Mouse (Mus musculus) heart, embryonic 11.5 days (tissue): ENCODE results near the gene Trip10. TPM values are rescaled to one million over a fixed set of nuclear protein-coding genes. Genes with fewer than 3 reads are reported as not detected.

Experiments used
- ATAC-seq: fragments of 200-750 bp; cut with Nextera tagmentation; replicated peaks from 2 replicates; pipeline ENCODE4 v1.8.0; 2017; ENCODE audit warnings: moderate library complexity; ENCODE audit not compliant: insufficient number of reproducible peaks, low FRiP score, low TSS enrichment
- H3K27ac ChIP-seq: fragments of 300-500 bp; sonication (generic); 2 replicates; pipeline ENCODE4 v1.5.1; 2014; ENCODE audit warnings: mild to moderate bottlenecking, low read depth, low read length
- H3K27me3 ChIP-seq: fragments of 300-500 bp; sonication (generic); 2 replicates; pipeline ENCODE4 v1.6.1; 2014; ENCODE audit warnings: mild to moderate bottlenecking, low read length, mixed read lengths; ENCODE audit not compliant: control insufficient read depth, insufficient read depth
- H3K36me3 ChIP-seq: fragments of 300-500 bp; sonication (generic); 2 replicates; pipeline ENCODE4 v1.6.1; 2014; ENCODE audit warnings: mild to moderate bottlenecking, low read length, moderate library complexity, mixed read lengths; ENCODE audit not compliant: control insufficient read depth, insufficient read depth
- H3K4me1 ChIP-seq: fragments of 300-500 bp; sonication (generic); 2 replicates; pipeline ENCODE4 v1.6.1; 2014; ENCODE audit warnings: low read length; ENCODE audit not compliant: control insufficient read depth, insufficient read depth
- H3K4me2 ChIP-seq: fragments of 300-500 bp; sonication (generic); 2 replicates; pipeline ENCODE4 v1.6.1; 2014; ENCODE audit warnings: mild to moderate bottlenecking, moderate library complexity
- H3K4me3 ChIP-seq: fragments of 300-500 bp; sonication (generic); 2 replicates; pipeline ENCODE4 v1.5.1; 2014; ENCODE audit warnings: low read depth, low read length
- H3K9ac ChIP-seq: fragments of 300-500 bp; sonication (generic); 2 replicates; pipeline ENCODE4 v1.6.1; 2014; ENCODE audit warnings: mild to moderate bottlenecking, low read depth, low read length, moderate library complexity
- H3K9me3 ChIP-seq: fragments of 300-500 bp; sonication (generic); replicated peaks from 2 replicates; pipeline ENCODE4 v1.6.1; 2016; ENCODE audit warnings: low read length; ENCODE audit not compliant: control insufficient read depth
- WGBS: fragments of 180-500 bp; shearing (Covaris S2); extraction: QIAGEN DNeasy Blood & Tissue Kit; methylation state at CpG from one replicate; pipeline ENCODE4 v1.1.7; 2014; ENCODE audit not compliant: insufficient replicate concordance; 5-methylcytosine and 5-hydroxymethylcytosine counted together
- polyA plus RNA-seq: library from polyadenylated mRNA; unstranded; fragments of >200 nt; fragmentation: Nextera tagmentation; extraction: Ambion mirVana; gene quantifications from 2 replicates; pipeline ENCODE4 v1.2.1, GENCODE M21; 2014

Trip10 gene
- polyA plus RNA-seq, 1 experiment from 2014 or later: 35.1 TPM

DNA sequence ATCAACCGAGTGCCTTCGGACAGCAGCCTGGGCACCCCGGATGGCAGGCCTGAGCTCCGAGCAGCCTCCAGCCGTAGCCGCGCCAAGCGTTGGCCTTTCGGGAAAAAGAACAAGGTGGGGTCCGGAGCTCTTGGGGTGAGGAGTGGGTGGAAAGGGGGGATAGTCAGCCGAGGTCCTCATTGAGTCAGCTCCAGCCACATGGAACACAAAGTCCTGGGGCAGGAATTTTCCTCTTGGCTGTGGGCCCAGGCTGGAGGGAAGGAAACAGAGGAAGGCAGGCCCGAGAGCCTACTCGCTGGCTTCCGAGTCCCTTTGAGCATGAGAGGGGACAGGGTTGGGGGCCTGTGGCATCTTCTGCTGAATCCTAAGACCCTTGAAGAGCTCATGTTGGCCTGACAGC, 6.1 kb downstream of the Trip10 start:
- no peak overlapping the region for H3K4me2 ChIP-seq
- no peak overlapping the region for H3K4me3 ChIP-seq
- H3K27ac ChIP-seq: no peak overlapping the region
- 89% methylated on average over 14 of the region's 14 CpGs for WGBS
- peaks cover 34% of the 10 kb centered on the region for H3K36me3 ChIP-seq
- no peaks in the 10 kb centered on the region for H3K27me3 ChIP-seq
- H3K9ac ChIP-seq: no peak overlapping the region
- no peaks in the 10 kb centered on the region for H3K9me3 ChIP-seq
- no peak for ATAC-seq
- no peaks in the 10 kb centered on the region for H3K4me1 ChIP-seq

DNA sequence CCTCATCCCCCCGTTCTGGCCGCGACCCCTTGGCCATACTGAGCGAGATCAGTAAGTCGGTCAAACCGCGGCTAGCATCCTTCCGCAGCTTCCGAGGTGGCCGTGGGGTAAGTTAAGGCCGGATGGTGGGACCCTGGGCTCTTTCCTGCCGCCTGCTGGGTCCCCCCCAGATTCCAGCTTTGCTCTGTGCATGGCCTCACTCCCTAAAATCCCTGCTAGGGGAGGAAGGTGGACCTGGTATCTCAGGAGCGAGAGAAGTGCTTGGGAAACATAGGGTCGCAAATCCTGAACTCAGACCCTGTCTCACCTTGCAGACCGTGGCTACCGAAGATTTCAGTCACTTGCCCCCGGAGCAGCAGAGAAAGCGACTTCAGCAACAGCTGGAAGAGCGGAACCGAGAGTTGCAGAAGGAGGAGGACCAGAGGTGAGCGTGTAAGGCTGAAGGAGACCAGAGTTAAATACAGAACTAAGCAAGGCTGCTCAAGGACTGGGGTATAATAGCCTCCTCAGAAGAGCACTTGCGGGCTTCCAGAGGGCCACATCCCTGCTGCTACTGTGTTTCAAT, 7.7 kb downstream of the Trip10 start:
- no peak for ATAC-seq
- Histone ChIP-seq H3K27ac (no peak overlapping the region), H3K4me1 (no peaks in the 10 kb centered on the region), H3K4me2 (no peak overlapping the region), H3K9me3 (no peaks in the 10 kb centered on the region), H3K4me3 (no peak overlapping the region), H3K27me3 (no peaks in the 10 kb centered on the region), H3K36me3 (peaks cover 40% of the 10 kb centered on the region), H3K9ac (no peak overlapping the region)
- 93% methylated on average over 22 of the region's 22 CpGs for WGBS

DNA sequence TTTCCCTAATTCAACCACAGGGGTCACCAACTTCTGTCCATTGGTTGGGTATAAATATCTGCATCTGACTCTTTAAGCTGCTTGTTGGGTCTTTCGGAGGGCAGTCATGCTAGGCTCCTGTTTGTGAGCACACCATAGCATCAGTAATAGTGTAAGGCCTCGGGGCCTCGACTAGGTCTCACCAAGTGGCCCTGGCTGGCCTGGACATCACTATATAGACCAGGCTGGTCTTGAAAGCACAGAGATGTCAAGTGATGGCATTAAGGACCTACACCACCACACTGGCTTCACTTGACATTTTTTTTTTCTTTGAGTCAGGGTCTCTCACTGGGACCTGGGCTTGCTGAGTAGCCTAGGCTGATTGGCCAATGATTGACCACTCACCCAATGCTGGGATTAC, 8.9 kb downstream of the Trip10 start:
- Histone ChIP-seq H3K4me3 (no peak overlapping the region), H3K27me3 (no peaks in the 10 kb centered on the region), H3K9me3 (no peaks in the 10 kb centered on the region), H3K27ac (no peak overlapping the region), H3K4me1 (no peaks in the 10 kb centered on the region), H3K4me2 (no peak overlapping the region), H3K36me3 (peaks cover 49% of the 10 kb centered on the region), H3K9ac (no peak overlapping the region)
- no peak for ATAC-seq
- WGBS: 94% methylated on average over 3 of the region's 3 CpGs

DNA sequence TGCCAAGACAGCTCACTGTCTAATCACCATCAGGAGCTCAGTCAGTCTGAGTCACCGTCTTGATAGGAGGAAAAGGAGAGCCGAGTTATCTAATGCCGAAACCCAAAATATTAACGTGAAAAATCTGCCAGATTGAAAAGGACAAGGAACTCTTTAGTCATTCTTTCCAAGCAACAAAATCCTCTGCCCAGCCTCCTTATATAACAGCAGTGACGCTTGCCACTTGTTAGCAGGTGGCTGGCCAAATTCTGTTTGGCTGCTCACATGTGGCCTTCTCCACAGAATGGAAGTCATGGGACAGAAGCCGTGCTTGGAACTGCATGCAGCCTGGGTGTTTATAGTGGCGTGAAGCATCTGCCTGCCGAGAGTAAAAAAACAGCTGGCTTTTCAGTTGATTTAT, 10.5 kb downstream of the Trip10 start:
- no peaks in the 10 kb centered on the region for H3K27me3 ChIP-seq
- no peak overlapping the region for H3K4me3 ChIP-seq
- 82% methylated on average over 8 of the region's 8 CpGs for WGBS
- no peak overlapping the region for H3K4me2 ChIP-seq
- no peak for ATAC-seq
- no peak overlapping the region for H3K27ac ChIP-seq
- peaks cover 40% of the 10 kb centered on the region for H3K36me3 ChIP-seq
- H3K9ac ChIP-seq: no peak overlapping the region
- no peaks in the 10 kb centered on the region for H3K9me3 ChIP-seq
- no peaks in the 10 kb centered on the region for H3K4me1 ChIP-seq

DNA sequence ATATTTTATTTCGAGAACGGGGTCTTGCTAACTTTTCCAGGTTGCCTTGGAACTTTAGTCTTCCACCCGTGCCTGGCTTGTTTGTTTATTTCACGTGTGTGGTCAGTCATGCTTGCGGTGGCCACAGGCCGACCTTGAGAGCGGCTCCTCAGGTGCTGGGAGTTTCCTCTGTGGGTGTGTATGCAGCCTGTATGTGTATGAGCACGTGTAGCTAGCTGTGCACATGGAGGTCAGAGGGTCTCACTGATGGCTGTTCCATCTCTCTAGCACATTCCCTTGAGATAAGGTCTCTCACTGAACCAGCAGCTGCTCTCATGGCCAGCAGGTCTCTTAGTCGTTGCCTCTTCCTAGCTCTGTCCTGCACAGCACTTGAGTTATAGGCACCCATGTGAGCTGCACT, 11.1 kb downstream of the Trip10 start:
- Histone ChIP-seq H3K4me2 (no peak overlapping the region), H3K36me3 (peaks cover 34% of the 10 kb centered on the region), H3K9me3 (no peaks in the 10 kb centered on the region), H3K9ac (no peak overlapping the region), H3K4me3 (no peak overlapping the region), H3K4me1 (0 out of 2 replicates have a peak, but pooled peaks cover under 1% of the 10 kb centered on the region), H3K27me3 (no peaks in the 10 kb centered on the region), H3K27ac (no peak overlapping the region)
- no peak for ATAC-seq
- WGBS: 70% methylated on average over 9 of the region's 9 CpGs

DNA sequence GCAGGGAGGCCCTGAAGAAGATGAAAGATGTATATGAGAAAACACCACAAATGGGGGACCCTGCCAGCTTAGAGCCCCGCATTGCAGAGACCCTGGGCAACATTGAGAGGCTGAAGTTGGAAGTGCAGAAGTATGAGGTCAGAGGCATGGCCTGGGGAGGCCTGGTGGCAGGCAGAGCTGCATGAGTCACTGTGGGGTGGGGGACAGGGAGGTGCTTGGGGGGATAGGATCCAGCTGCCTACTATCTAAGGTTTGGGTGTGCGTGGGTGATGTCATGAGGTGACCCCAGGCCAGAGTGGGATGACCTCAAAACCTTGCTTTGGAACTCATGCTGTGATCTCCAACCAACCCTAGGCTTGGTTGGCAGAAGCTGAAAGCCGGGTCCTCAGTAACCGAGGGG, 12.0 kb downstream of the Trip10 start:
- no peaks in the 10 kb centered on the region for H3K27me3 ChIP-seq
- H3K4me2 ChIP-seq: no peak overlapping the region
- WGBS: 89% methylated on average over 4 of the region's 4 CpGs
- H3K4me3 ChIP-seq: no peak overlapping the region
- ATAC-seq: no peak
- no peaks in the 10 kb centered on the region for H3K9me3 ChIP-seq
- 0 out of 2 replicates have a peak, but pooled peaks cover 3% of the 10 kb centered on the region for H3K4me1 ChIP-seq
- peaks cover 33% of the 10 kb centered on the region for H3K36me3 ChIP-seq
- H3K27ac ChIP-seq: no peak overlapping the region
- no peak overlapping the region for H3K9ac ChIP-seq

DNA sequence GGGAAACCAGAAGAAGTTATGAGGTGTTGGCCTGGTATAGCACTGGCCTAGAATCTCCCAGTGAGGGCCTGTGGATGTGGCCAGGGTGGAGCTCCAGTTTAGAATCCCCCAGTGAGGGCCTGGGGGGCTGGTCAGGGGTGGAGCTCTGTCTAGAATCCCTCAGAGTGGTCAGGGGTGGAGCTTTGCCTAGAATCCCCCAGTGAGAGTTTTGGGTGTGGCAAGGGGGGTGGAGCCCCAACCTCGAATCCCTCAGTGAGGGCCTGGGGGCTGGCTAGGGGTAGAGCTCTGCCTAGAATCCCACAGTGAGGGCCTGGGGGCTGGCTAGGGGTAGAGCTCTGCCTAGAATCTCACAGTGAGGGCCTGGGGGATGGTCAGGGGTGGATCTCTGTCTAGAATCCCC, 12.5 kb downstream of the Trip10 start:
- Histone ChIP-seq H3K9ac (no peak overlapping the region), H3K27me3 (no peaks in the 10 kb centered on the region), H3K27ac (no peak overlapping the region), H3K9me3 (no peaks in the 10 kb centered on the region), H3K36me3 (peaks cover 31% of the 10 kb centered on the region), H3K4me2 (no peak overlapping the region), H3K4me3 (no peak overlapping the region), H3K4me1 (0 out of 2 replicates have a peak, but pooled peaks cover 3% of the 10 kb centered on the region)
- 38% methylated on average over 1 of the region's 1 CpGs for WGBS
- no peak for ATAC-seq

DNA sequence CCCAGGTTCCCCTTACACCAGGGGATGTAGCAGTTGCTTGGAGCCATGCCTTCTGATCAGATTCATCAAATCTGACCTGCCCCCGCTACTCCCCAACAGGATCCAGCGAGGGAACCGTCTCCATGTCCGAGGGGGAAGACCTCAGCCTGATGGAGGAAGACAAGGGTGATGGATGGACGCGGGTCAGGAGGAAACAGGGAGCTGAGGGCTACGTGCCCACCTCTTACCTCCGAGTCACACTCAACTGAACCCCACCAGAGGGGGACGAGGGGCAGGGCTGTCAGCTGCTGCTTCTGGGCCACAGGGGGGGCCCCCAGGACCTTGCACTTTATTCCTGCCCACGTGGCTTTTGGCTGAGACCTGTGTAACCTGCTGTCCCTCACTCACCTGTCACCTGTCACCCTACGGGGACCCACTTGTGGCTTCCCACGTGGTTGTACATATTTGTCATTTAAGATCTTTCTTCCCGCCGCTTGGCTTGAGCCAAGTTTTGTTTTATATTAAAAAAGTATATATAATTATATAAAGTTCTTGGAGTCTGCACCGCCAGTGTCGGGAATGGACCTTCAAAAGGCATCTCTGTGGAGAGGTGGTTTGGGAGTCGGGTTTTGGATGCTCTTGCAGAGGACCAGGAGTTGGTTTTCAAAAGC, 13.8 kb downstream of the Trip10 start:
- H3K9me3 ChIP-seq: no peaks in the 10 kb centered on the region
- ATAC-seq: no peak
- H3K36me3 ChIP-seq: peaks cover 24% of the 10 kb centered on the region
- 87% methylated on average over 17 of the region's 17 CpGs for WGBS
- H3K4me3 ChIP-seq: no peak overlapping the region
- H3K9ac ChIP-seq: no peak overlapping the region
- H3K4me2 ChIP-seq: no peak overlapping the region
- H3K27ac ChIP-seq: no peak overlapping the region
- 0 out of 2 replicates have a peak, but pooled peaks cover 3% of the 10 kb centered on the region for H3K4me1 ChIP-seq
- H3K27me3 ChIP-seq: no peaks in the 10 kb centered on the region

DNA sequence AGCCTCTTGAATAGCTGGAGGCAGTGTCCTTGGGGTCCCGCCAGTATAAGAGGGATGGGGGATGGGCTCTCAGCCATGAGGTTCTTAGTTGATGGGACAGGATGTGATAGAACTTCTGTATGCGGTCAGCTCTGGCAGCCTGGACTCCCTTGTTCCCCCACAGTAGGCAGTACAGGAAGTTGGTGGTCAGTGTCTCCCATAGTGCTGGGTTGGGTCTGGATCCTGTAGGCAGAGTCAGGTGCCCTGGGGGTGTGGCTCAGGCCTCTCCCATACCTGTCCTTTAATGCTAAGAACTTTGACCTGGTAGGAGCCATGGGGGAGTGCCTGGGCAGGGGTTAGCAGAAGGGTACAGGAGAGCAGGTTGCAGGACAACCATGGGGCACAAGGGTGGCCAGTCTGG, 14.9 kb downstream of the Trip10 start:
- no peak overlapping the region for H3K27ac ChIP-seq
- H3K4me3 ChIP-seq: no peak overlapping the region
- H3K9me3 ChIP-seq: no peaks in the 10 kb centered on the region
- 60% methylated on average over 2 of the region's 2 CpGs for WGBS
- H3K9ac ChIP-seq: no peak overlapping the region
- H3K4me1 ChIP-seq: 0 out of 2 replicates have a peak, but pooled peaks cover 3% of the 10 kb centered on the region
- ATAC-seq: no peak
- H3K27me3 ChIP-seq: no peaks in the 10 kb centered on the region
- H3K36me3 ChIP-seq: peaks cover 18% of the 10 kb centered on the region
- H3K4me2 ChIP-seq: no peak overlapping the region
